Mouse (Mus musculus): Measurements from ENCODE around the gene Nipal4.
"Not testable (repeated sequence)": the region's sequence is repeated elsewhere in the genome, so short reads cannot be mapped to it uniquely, and the experiment has no call there.

The Nipal4 gene

GRCm38 (mm10) chr11:46165866-46166585 is at the start of gene Nipal4:
Gene Nipal4 (minus strand): TSS chr11:46166508.
- peak; percentile 17 for DNase-seq

GRCm38 (mm10) chr11:46215354-46215753 is 49.0 kb upstream of the Nipal4 start:
- DNase-seq: peak; percentile 69

- DNase-seq: no peak
These were observed 48.3 kb upstream of the Nipal4 start for GRCm38 (mm10) chr11:46214368-46215230.

- peak; percentile 37 for DNase-seq
These were observed 47.5 kb upstream of the Nipal4 start for GRCm38 (mm10) chr11:46213844-46214243.

- DNase-seq: no peak
These were observed 45.5 kb upstream of the Nipal4 start for GRCm38 (mm10) chr11:46211858-46212257.

GRCm38 (mm10) chr11:46209884-46210283 is 43.6 kb upstream of the Nipal4 start:
- no peak for DNase-seq

GRCm38 (mm10) chr11:46205639-46206409 is 39.5 kb upstream of the Nipal4 start:
- peak; percentile 23 for DNase-seq

GRCm38 (mm10) chr11:46204841-46205240 is 38.5 kb upstream of the Nipal4 start:
- no peak for DNase-seq

GRCm38 (mm10) chr11:46202547-46202887 is 36.2 kb upstream of the Nipal4 start:
- no peak for DNase-seq

- DNase-seq: no peak
These were observed 35.6 kb upstream of the Nipal4 start for GRCm38 (mm10) chr11:46201636-46202546.

GRCm38 (mm10) chr11:46200664-46201063 is 34.4 kb upstream of the Nipal4 start:
- no peak for DNase-seq

- DNase-seq: no peak
These were observed 27.9 kb upstream of the Nipal4 start for GRCm38 (mm10) chr11:46194175-46194574.

- no peak for DNase-seq
These were observed 22.0 kb upstream of the Nipal4 start for GRCm38 (mm10) chr11:46188283-46188682.

- DNase-seq: no peak
These were observed 19.2 kb upstream of the Nipal4 start for GRCm38 (mm10) chr11:46185486-46185885.

GRCm38 (mm10) chr11:46184946-46185345 is 18.6 kb upstream of the Nipal4 start:
- DNase-seq: no peak

- DNase-seq: not testable (repeated sequence)
These were observed 15.7 kb upstream of the Nipal4 start for GRCm38 (mm10) chr11:46182031-46182430.

GRCm38 (mm10) chr11:46177246-46178043 is 11.1 kb upstream of the Nipal4 start:
- no peak for DNase-seq

GRCm38 (mm10) chr11:46176155-46176554 is 9.8 kb upstream of the Nipal4 start:
- no peak for DNase-seq

- no peak for DNase-seq
These were observed 5.8 kb upstream of the Nipal4 start for GRCm38 (mm10) chr11:46172128-46172527.

GRCm38 (mm10) chr11:46169908-46170307 is 3.6 kb upstream of the Nipal4 start:
- DNase-seq: no peak

GRCm38 (mm10) chr11:46168506-46168905 is 2.2 kb upstream of the Nipal4 start:
- DNase-seq: no peak
